Mouse (Mus musculus): ENCODE data around the gene Gm49450.

DNA sequence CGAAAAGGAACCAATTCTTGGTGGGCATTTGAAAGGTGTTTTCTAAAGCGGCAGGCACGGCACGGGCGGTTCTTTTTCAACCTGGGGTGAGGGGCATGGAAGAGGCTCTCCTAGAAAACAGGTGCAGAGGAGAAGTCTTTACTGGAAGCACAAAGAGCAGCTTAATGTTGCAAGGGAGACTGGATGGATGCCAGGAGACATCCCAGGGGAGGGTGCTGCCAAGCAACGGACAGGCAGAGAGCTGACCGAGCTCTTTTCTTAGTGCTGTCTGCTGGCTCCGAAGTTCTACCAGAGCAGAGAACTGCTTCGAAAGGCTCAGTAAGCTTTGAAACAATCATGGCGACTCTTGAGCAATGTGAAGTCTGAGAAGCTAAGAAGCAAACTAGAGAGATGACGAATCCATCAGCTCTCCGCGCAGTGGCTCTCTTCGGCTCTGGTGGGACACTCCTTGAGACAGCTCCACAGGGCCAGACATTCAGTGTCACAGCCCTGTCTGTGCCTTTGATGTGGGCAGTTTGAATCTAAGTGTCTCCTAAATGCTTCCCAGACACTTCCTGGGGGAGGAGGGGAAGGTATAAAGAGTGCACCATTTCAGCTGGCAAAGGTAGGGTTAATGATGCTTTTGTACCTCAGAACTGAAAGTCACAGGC lies 24.5 kb upstream of the Gm49450 start:
- TF ChIP-seq CTCF (IDR thresholded peaks at IDR 0.05; ENCODE audit: low read depth, low read length) (no peak), POLR2A (IDR thresholded peaks at IDR 0.05; ENCODE audit: insufficient read depth, low read length) (no peak), EP300 (IDR thresholded peaks at IDR 0.05; ENCODE audit: insufficient read depth, low read depth, low read length) (no peak)

Data from ES-Bruce4 (cell line).